Mouse (Mus musculus): Measurements from ENCODE around the gene Kcnt1. TPM values are rescaled to one million over a fixed set of nuclear protein-coding genes. Genes with fewer than 3 reads are reported as not detected.
A peak's percentile ranks its signal among the peaks of the same experiment; 100 is the strongest.

The Kcnt1 gene
- total RNA-seq, 2 experiments from 2014 or later = not detected

GRCm38 (mm10) chr2:25877736-25878268 is 14.3 kb downstream of the Kcnt1 start:
- no peak for ATAC-seq (ENCODE audit: poor library complexity, severe bottlenecking)

- no peak for ATAC-seq (ENCODE audit: poor library complexity, severe bottlenecking)
These were observed 15.0 kb downstream of the Kcnt1 start for GRCm38 (mm10) chr2:25878516-25878915.

- no peak for ATAC-seq (ENCODE audit: poor library complexity, severe bottlenecking)
These were observed 15.5 kb downstream of the Kcnt1 start for GRCm38 (mm10) chr2:25879061-25879460.

GRCm38 (mm10) chr2:25882276-25882675 is 18.7 kb downstream of the Kcnt1 start:
- ATAC-seq (ENCODE audit: poor library complexity, severe bottlenecking) = no peak

GRCm38 (mm10) chr2:25884756-25885155 is 21.2 kb downstream of the Kcnt1 start:
- no peak for ATAC-seq (ENCODE audit: poor library complexity, severe bottlenecking)

- ATAC-seq (ENCODE audit: poor library complexity, severe bottlenecking) = no peak
These were observed 23.7 kb downstream of the Kcnt1 start for GRCm38 (mm10) chr2:25887226-25887625.

- ATAC-seq (ENCODE audit: poor library complexity, severe bottlenecking) = no peak
These were observed 24.6 kb downstream of the Kcnt1 start for GRCm38 (mm10) chr2:25888144-25888543.

- ATAC-seq (ENCODE audit: poor library complexity, severe bottlenecking) = no peak
These were observed 28.9 kb downstream of the Kcnt1 start for GRCm38 (mm10) chr2:25892440-25892839.

GRCm38 (mm10) chr2:25898970-25899369 is 35.4 kb downstream of the Kcnt1 start:
- ATAC-seq (ENCODE audit: poor library complexity, severe bottlenecking) = no peak

- ATAC-seq (ENCODE audit: poor library complexity, severe bottlenecking) = no peak
These were observed 46.3 kb downstream of the Kcnt1 start for GRCm38 (mm10) chr2:25909872-25910271.

GRCm38 (mm10) chr2:25913247-25913646 is 49.7 kb downstream of the Kcnt1 start:
- peak; percentile 56; the same call in 1 of the 2 replicates for ATAC-seq (ENCODE audit: poor library complexity, severe bottlenecking)

- no peak for ATAC-seq (ENCODE audit: poor library complexity, severe bottlenecking)
These were observed 50.7 kb downstream of the Kcnt1 start for GRCm38 (mm10) chr2:25914201-25914600.

GRCm38 (mm10) chr2:25914821-25915220 is 51.3 kb downstream of the Kcnt1 start:
- ATAC-seq (ENCODE audit: poor library complexity, severe bottlenecking) = no peak

GRCm38 (mm10) chr2:25918408-25918807 is 54.9 kb downstream of the Kcnt1 start:
- no peak for ATAC-seq (ENCODE audit: poor library complexity, severe bottlenecking)

GRCm38 (mm10) chr2:25919972-25920371 is 56.4 kb downstream of the Kcnt1 start:
- no peak for ATAC-seq (ENCODE audit: poor library complexity, severe bottlenecking)

GRCm38 (mm10) chr2:25923799-25924198 is 60.3 kb downstream of the Kcnt1 start:
- no peak for ATAC-seq (ENCODE audit: poor library complexity, severe bottlenecking)

- no peak for ATAC-seq (ENCODE audit: poor library complexity, severe bottlenecking)
These were observed 61.4 kb downstream of the Kcnt1 start for GRCm38 (mm10) chr2:25924934-25925333.

GRCm38 (mm10) chr2:25927821-25928220 is 64.3 kb downstream of the Kcnt1 start:
- no peak for ATAC-seq (ENCODE audit: poor library complexity, severe bottlenecking)

GRCm38 (mm10) chr2:25931249-25931859 is 67.8 kb downstream of the Kcnt1 start:
- ATAC-seq (ENCODE audit: poor library complexity, severe bottlenecking) = no peak

- no peak for ATAC-seq (ENCODE audit: poor library complexity, severe bottlenecking)
These were observed 77.0 kb downstream of the Kcnt1 start for GRCm38 (mm10) chr2:25940503-25940902.

- no peak for ATAC-seq (ENCODE audit: poor library complexity, severe bottlenecking)
These were observed 80.3 kb downstream of the Kcnt1 start for GRCm38 (mm10) chr2:25943822-25944221.

- ATAC-seq (ENCODE audit: poor library complexity, severe bottlenecking) = no peak
These were observed 84.4 kb downstream of the Kcnt1 start for GRCm38 (mm10) chr2:25947950-25948349.

GRCm38 (mm10) chr2:25949291-25949690 is 85.8 kb downstream of the Kcnt1 start:
- no peak for ATAC-seq (ENCODE audit: poor library complexity, severe bottlenecking)
